Mouse (Mus musculus) cerebellum, adult 8-10 months (tissue): ENCODE measurements around the gene Olfr646.

Experiments used
- DNase-seq: peaks from one replicate; pipeline ENCODE4 v3.0.0; 2022

The Olfr646 gene

DNA sequence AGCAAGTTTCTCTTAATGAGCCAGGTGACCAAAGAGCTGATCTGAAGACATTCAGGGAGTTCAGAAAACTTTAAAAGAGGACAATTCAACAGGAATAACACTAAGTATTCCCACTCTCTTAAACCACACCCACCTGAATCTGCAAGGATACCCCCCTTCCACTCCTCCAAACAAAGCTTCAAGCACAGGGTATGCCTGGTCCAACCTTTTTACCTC, at the start of gene Olfr646:
Gene Olfr646, plus strand, starts transcription at position 117 of the 216 bp plus-strand sequence.
- DNase-seq: no peak

DNA sequence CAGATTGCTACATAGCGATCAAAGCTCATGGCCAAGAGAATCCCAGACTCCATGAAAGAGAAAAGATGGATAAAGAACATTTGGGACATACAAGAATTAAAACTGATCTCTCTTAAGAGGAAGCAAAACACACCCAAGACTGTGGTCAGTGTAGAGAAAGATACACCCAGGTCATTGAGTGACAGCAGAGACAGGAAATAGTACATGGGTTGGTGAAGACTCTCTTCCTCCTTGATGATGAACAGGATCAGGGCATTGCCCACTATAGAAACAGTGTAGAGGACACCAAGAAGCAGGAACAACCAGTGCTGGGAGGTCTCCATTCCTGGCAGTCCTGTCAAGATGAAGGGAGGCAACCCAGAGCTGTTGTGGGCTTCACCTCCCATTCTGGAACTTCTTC, 45.5 kb upstream of the Olfr646 start:
- DNase-seq: no peak

DNA sequence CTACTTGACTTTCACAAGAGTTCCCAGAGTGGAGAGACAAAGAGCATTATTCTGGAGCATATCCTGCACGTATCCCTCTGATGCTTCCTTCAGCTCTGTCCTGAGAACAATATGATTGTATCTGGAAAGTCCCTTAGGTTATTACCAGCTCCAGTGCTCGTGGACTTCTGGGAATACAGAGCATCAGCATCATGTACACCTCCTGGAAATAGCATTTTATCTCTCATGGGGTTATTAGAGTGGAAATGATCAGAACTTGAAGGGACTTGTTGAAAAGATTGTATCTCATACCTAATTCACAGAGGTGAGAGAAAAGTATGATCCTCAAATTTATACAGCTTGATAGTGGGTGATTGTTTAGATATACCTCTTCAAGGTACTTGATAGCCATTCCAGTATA, 43.3 kb upstream of the Olfr646 start, which contains the start of gene 4930516K23Rik:
Gene 4930516K23Rik, minus strand, starts transcription at position 101 of the 400 bp plus-strand sequence.
- DNase-seq: no peak

DNA sequence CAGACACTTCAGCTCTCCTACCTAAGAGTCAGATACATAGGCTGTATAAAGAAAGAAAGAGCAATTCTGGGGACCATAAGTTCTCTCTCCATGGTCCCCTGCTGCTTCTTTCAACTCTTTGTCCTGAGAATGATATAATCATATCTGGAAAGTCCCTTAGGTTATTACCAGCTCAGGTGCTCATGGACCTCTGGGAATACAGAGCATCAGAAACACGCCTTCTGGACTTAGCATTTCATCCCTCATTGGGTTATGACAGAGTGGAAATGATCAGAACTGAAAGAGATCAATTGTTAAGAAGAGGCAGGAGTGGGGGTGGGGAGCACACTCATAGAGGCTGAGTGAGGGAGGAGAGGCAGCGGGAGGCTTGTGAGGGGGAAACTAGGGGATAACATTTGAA, 32.9 kb upstream of the Olfr646 start, which contains the start of gene Olfr644:
Gene Olfr644, minus strand, starts transcription at position 101 of the 400 bp plus-strand sequence.
- no peak for DNase-seq

DNA sequence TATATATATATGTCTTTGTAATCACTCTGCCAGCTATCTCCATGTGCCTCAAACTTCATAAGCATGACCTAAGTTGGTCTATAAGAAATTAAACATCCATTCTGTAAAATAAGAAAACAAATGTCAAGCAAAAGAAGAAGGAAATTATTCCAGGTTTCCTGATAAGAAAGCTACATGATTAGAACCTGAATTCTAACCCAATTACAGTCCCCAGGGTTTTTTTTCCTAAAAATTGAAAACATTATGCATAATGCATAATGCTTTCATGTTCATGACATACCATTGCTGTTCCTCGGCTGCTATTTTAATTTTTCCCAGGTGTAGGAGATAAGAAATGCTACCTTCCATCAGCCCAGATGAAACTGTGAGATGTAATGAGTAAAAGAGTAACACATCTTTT, 19.3 kb upstream of the Olfr646 start, which contains the start of gene Olfr645:
Gene Olfr645, minus strand, starts transcription at position 101 of the 400 bp plus-strand sequence.
- no peak for DNase-seq

DNA sequence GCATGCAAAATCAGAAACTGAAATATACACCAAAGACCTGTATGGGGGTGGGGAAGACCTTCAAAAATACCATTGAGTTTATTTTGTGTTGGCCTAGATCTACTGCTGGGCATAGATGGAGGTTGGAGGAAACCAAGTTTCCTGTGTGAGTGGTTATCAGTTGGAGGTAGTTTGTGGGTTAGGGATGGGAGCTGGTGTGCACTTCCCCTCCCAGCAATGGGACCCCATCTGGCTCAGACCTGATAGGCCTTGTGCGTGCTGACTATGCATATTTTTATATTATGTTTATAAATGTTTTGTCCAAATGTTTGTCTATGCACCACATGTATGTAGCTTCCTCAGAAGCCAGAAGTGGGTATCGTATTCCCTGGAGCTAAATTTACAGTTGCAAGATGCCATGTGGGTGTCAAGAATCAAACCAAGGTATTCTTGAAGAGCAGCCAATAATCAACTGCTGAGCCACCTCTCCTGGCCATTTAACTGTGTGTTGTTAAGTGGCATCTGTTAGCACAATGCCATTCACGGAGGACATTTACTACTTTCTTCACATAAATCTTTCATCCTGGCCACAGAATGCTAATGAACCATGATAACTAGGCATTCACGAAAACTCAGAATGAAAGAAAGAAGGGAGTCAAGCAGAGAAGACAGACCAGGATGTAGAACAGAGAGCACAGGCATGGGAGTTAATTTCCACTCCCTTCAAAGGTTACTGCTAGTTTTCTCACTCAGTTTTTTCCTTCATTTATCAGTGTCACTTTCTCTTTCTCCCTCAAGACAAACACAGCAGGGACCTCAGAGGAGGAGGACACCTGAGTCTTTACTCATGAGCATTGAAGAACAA, 538 bp upstream of the Olfr646 start:
- no peak for DNase-seq

DNA sequence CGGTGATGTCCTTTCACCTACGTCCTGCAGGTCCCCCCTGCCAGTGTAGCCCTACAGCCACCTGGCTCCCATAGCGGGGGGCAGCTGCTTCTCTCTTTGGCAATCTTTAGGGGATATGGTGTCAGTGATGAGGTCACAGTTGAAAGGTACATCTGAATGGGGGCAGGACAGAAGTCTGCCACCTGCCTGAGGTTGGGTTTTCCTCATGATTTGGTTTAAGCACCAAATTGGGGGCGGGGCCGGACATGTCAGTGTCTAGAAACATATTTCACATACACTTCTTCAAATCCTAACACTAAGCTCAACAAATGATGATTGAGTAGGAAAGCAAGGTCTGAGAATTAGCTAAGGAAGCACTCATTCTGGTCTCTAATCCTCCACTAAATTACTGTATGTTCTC, 25.1 kb downstream of the Olfr646 start, which contains the start of gene Ubqln5:
Gene Ubqln5, minus strand, starts transcription at position 101 of the 400 bp plus-strand sequence.
- no peak for DNase-seq

DNA sequence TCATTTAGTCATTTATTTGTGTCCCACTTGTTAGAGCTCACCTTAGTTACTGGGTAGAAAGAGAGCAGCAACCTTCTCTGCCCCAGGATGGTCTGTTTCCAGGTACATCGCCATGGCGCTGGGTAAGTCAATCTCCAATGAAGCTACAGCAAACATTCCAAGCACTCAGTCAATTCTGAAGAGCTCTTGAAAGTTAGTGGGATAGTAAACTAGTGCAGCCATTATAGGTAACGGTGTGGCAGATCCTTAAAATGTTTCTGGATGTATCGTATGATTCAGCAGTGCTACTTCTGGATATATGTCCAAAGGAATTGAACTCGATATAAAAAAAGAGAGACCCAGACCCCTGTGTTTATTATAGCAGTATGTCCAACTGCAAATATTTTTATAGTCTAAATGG, 32.6 kb downstream of the Olfr646 start, which contains the start of gene Olfr643:
Gene Olfr643, minus strand, starts transcription at position 101 of the 400 bp plus-strand sequence.
- DNase-seq: no peak

DNA sequence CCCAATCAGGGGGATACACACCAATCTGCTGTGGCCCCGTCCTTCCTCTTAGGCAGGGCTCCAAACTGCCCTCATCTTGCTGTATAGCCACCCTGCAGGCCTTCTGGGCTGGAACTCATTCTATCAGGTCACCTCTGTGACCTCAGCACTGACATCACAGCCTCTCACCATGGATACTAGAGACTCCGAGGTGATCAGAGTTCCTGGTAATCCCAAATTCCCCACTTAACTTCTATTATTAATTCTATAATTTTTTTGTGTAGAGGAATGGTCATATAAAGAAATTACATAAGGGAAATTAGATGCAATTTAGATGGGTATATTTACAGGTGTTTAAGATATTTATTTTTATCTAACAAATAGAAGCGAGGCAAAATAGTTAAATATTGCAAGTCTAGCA, 38.5 kb downstream of the Olfr646 start, which contains the start of gene Ubqln3:
Gene Ubqln3, minus strand, starts transcription at position 101 of the 400 bp plus-strand sequence.
- DNase-seq: no peak

DNA sequence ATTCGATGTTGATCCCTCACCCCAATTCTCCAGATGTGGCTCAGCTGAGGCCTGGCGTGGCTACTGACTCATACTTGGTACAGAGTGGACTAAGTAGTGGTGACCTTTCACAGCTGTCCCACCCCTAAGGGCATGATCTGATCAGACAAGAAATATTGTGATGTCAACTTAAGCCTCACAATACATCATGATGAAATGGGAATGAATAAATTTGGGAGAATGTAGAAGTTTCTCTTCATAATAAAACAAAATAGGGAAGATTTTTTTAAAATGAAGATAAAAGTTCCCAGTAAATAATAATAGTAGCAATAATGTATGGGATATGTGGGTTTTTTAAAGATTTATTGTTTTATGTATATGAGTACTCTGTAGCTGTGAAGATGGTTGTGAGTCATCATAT, 45.8 kb downstream of the Olfr646 start, which contains the start of gene Ubqlnl:
Gene Ubqlnl, minus strand, starts transcription at position 101 of the 400 bp plus-strand sequence.
- DNase-seq: no peak
